Mouse (Mus musculus) bone marrow macrophage, adult 2 months (primary cell): Measurements from ENCODE around the gene Lsm5. TPM values are rescaled to one million over a fixed set of nuclear protein-coding genes. Genes with fewer than 3 reads are reported as not detected.

Experiments
- H3K27ac ChIP-seq: 2 replicates; pipeline ENCODE4 v1.5.1; 2012; ENCODE audit warnings: low read depth, low read length; ENCODE audit not compliant: insufficient read depth
- H3K4me1 ChIP-seq: 2 replicates; pipeline ENCODE4 v1.6.1; 2012; ENCODE audit warnings: low read length; ENCODE audit not compliant: control insufficient read depth, insufficient read depth
- H3K4me3 ChIP-seq: 2 replicates; pipeline ENCODE4 v1.5.1; 2012; ENCODE audit warnings: mild to moderate bottlenecking, low read length, moderate library complexity; ENCODE audit not compliant: insufficient read depth
- CTCF ChIP-seq: IDR thresholded peaks from 2 replicates; pipeline ENCODE4 v1.5.1; 2012; ENCODE audit warnings: low read depth, mild to moderate bottlenecking, low read length, moderate library complexity
- POLR2A ChIP-seq: IDR thresholded peaks from 2 replicates; pipeline ENCODE4 v1.6.1; 2012; ENCODE audit warnings: mild to moderate bottlenecking, low read depth, low read length, borderline replicate concordance
- polyA plus RNA-seq: library from polyadenylated mRNA; stranded (reverse); fragments of >200 nt; gene quantifications from 2 replicates; pipeline ENCODE4 v1.2.4, GENCODE M21; 2012; ENCODE audit not compliant: missing spikeins, insufficient read depth, insufficient read length

Gene Lsm5
- 57.0 and 63.0 TPM in 2 replicates for polyA plus RNA-seq

DNA sequence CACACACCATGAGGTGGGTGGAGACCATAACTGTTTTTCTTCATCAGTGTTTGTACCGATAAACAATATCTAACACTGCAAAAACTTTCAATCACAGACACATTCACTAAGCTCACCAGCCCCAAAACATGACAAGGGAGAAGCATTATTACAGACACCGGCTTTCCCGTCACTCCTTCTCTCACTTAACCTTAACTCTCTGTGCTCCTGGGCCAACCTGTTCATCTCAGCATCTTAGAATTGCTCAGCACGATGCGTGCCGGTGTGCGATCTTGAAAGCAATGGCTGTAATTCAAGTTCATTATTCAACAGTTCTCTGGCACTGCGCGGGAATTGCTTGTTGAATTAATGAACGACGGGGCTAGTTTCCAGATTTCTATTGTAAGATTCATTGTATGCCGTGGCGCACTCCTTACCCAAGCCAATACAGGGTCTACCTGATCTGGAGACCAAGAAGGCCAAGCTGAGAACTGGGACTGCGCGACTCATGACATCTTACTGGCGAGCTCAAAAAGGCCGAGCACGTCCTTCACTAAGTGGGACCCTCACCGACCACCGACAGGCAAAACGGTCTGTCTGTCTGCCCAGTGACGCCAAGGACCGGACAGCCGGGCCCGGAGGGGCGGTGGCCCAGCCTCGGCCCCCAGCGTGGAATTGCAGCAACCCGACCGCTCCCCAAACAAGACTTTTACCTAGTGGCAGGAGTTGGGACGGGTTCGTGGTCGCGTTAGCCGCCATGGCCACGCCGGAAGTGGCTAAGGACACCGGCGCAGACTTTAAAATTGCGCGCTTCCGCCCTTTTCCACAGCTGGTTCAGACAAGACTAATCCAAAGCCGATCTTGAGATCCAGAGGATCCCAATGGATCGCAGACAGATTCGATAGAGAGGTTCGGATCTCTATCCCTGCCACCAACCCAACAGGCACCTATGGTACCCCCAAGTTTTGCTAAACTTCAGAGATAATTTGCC lies at the start of gene Lsm5:
Lsm5 (minus strand) TSS at position 780 of the 970 bp plus-strand sequence.
- no peak within 1 kb of the TSS for H3K27ac ChIP-seq

DNA sequence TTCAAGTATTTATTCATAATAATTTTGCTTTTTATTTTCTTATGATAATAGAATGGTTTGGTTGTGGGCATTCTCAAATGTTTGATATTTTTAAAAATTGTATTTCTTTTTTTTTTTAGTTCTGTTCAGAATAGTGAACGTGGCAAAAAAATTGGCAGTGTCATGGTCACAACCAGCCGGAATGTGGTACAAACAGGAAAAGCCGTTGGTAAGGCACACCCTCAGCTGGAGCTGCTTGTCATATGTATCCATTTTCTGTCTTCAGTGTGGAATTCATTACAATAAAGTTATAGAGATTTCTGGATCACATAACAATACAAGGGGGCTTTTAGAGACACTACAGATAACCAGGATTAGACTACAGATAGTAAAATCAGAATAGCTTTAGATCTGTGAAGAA lies 49.2 kb upstream of the Lsm5 start:
- Histone ChIP-seq H3K4me1 (peaks cover 25% of the 10 kb centered on the region), H3K27ac (no peak overlapping the region), H3K4me3 (no peak overlapping the region)
- TF ChIP-seq CTCF = no peak
- no peak for TF ChIP-seq POLR2A

More for the DNA sequence above, at the start of gene Lsm5:
- H3K4me1 ChIP-seq = no peaks in the 10 kb centered on the region
- H3K4me3 ChIP-seq = peak within 1 kb of the TSS; percentile 92
- no peak for TF ChIP-seq CTCF
- no peak for TF ChIP-seq POLR2A

DNA sequence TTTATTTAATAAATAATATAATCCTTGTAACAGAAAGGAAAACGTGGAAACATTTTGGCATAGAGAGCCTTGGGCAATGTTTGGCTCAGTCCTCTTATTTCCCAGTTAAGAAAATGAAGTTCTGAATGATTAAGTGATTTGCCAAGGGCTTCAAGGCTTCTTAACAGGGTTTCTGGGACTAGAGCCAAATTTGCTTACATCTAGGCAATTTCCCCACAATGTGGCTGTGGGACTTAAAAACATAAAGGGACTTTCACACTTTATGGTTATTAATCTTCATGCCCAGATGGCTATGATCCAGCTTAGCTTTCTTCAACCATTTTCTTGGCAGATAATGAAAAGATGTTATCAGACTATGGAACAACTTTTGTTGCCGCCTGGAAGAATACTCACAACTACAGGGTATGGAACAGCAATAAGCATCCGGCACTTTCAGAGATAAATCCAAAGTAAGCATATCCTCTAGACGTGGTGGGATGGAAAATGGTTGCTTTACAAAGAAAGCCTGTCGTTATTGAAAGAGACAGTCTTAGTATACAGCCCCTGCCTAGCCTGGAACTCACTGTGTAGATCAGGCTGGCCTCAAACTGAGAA lies 41.5 kb upstream of the Lsm5 start:
- H3K4me1 ChIP-seq = no peaks in the 10 kb centered on the region
- no peak overlapping the region for H3K4me3 ChIP-seq
- TF ChIP-seq CTCF (no peak), POLR2A (no peak)
- H3K27ac ChIP-seq = no peak overlapping the region

DNA sequence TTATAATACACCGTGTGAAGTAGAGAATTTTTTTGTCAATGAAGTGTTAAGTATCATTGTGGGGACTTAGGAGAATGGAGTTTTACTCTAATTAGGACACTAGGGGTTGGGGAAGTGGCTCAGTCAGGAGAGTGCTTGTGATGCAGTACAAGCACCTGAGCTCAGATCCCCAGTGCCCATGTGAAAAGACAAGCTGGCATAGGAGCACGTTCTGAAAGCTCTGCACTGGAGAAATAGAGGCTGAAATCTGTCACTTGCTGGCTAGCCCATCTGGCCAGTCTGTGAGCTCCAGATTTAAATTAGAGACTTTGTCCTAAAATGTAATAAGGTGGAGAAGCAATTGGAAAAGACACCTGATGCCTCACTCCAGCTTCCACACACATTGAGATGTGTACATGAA lies 28.0 kb upstream of the Lsm5 start:
- Histone ChIP-seq H3K4me1 (peaks cover 6% of the 10 kb centered on the region), H3K4me3 (no peak overlapping the region), H3K27ac (no peak overlapping the region)
- TF ChIP-seq CTCF (no peak), POLR2A (no peak)

DNA sequence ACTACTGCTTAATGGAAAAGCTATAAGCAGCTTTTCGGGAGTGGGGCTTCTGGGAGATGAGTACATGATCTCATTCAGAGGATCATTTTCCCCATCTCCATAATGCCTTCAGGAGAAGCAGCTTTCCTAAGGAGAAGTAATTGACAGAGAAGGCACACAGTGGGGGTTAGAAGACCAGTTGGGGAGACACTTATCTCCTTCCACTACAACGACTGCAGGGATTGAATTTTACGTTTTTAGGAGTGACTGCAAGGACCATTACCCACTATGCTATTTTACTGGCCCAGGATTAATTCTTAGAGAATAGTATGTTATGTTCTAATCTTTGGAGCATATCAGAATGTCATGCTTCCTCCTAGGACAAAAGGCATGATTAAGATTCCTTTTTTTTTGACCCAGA lies 16.4 kb upstream of the Lsm5 start:
- H3K27ac ChIP-seq = no peak overlapping the region
- TF ChIP-seq CTCF = no peak
- no peak for TF ChIP-seq POLR2A
- H3K4me1 ChIP-seq = peaks cover 10% of the 10 kb centered on the region
- no peak overlapping the region for H3K4me3 ChIP-seq

DNA sequence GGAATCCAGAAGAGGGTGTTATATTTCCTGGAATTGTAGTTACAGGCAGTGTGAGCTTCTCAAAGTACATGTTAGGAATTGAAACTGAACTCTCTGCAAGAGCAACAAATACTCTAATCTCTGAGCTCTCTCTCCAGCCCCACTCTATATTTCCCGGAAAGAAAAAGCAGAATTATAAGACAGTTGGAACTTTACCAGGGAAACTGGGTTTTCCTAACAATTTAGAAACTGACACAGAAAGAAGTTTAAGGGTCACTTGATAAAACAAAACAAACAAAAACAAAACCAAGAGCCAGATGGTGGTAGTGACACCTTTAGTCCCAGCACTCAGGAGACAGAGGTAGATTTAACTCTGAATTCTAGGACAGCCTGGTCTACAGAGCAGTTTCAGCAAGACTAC lies 14.6 kb upstream of the Lsm5 start:
- Histone ChIP-seq H3K4me3 (no peak overlapping the region), H3K4me1 (peaks cover 7% of the 10 kb centered on the region), H3K27ac (no peak overlapping the region)
- TF ChIP-seq CTCF (no peak), POLR2A (no peak)

DNA sequence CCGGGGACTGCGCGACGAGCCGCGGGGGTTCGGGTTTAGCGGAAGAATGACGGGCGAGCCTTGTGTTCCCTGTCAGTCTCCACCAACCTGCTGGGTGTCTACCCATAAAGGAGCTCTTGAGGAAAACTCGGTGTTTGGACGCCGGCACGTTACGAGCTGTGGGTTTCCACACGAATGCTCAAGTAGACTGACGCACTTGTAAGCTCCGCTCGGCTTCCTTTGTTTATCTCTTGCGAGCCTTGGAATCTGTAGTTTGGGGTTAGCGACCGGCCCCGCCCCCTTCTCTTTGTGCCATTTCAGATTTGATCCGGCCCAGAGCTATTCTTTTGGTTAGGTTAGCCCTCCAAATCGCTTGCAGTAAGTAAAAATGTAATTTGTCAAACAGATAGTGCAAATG lies 10.8 kb upstream of the Lsm5 start:
- Histone ChIP-seq H3K4me3 (peak overlapping the region; percentile 97), H3K4me1 (peaks cover 2% of the 10 kb centered on the region; the same call in 1 of the 2 replicates), H3K27ac (peak overlapping the region; percentile 80)
- TF ChIP-seq POLR2A = no peak
- TF ChIP-seq CTCF = no peak

DNA sequence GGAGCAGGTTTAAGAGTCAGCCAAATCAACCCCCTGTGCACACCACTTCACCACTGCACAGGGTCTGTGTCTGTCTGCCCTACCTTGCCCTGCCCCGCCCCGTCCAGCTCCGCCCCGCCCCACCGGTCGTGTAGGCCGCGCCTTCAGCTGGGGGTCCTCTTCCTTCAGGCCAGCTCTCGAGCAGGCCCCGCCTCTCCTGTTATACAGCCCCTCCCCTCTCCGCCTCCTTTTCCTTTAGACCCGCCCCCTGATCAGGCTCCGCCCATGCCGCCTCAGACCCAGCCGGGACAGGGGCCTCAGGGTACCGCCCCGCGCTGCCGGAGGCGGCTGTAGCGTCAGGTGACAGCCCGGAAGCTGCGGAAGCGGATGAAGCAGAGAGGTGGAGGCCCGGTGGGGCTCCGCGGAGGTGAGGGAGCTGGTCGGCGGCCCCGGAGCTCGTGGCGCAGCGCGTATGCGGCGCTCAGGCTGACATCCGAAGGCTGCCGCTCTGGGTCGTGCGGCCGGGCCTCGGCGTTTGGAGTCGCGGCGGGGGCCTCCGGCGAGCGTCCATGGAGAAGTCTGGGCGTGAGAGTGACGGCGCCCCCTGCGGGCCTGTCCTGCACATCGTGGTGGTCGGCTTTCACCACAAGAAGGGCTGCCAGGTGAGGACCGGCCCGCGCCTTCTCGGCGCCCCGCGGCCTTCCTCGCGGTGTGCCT lies 10.2 kb upstream of the Lsm5 start, which contains the start of gene Avl9:
Avl9 (plus strand) TSS at position 326 of the 696 bp plus-strand sequence.
- Histone ChIP-seq H3K4me1 (peaks cover 2% of the 10 kb centered on the region; the same call in 1 of the 2 replicates), H3K27ac (peak within 1 kb of the TSS; percentile 80), H3K4me3 (peak within 1 kb of the TSS; percentile 97)
- TF ChIP-seq CTCF (peak; percentile 57), POLR2A (no peak)

DNA sequence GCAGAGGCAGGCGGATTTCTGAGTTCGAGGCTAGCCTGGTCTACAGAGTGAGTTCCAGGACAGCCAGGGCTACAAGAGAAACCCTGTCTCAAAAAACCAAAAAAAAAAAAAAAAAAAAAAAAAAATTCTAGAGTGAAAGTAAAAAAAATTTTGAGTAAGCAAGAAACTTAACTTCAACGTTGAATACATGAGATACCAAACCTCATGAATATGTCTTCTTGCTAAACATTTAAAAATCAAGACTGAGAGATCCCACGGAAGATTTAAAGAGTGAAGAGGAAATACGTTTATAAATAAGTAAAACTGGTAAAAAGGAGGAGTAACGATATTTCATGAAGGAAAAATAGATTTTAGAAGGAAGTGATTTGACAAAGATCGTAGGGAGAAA lies 9.7 kb upstream of the Lsm5 start:
- no peak overlapping the region for H3K27ac ChIP-seq
- H3K4me3 ChIP-seq = peak overlapping the region; percentile 54
- peaks cover 2% of the 10 kb centered on the region; the same call in 1 of the 2 replicates for H3K4me1 ChIP-seq
- TF ChIP-seq CTCF = no peak
- TF ChIP-seq POLR2A = no peak
